Mouse (Mus musculus) megakaryocyte, embryonic 14.5 days (primary cell): ENCODE results near the gene Myo1e.

Source experiments
- FLI1 ChIP-seq: IDR thresholded peaks from 2 replicates; pipeline ENCODE4 v1.6.1; 2012; ENCODE audit warnings: low read length, inconsistent platforms, mixed read lengths
- GATA1 ChIP-seq: IDR thresholded peaks from 3 replicates; pipeline ENCODE4 v1.6.1; 2012; ENCODE audit warnings: mixed read lengths, low read length, inconsistent platforms, borderline replicate concordance

GRCm38 (mm10) chr9:70300705-70301104 is 93.6 kb downstream of the Myo1e start:
- TF ChIP-seq FLI1, result no peak
- no peak for TF ChIP-seq GATA1
